Mouse (Mus musculus): ENCODE measurements around the gene Hdac9. TPM values are rescaled to one million over a fixed set of nuclear protein-coding genes. Genes with fewer than 3 reads are reported as not detected.

The Hdac9 gene
- polyA plus RNA-seq, 1 experiment from 2014 or later: 13.1 TPM

DNA sequence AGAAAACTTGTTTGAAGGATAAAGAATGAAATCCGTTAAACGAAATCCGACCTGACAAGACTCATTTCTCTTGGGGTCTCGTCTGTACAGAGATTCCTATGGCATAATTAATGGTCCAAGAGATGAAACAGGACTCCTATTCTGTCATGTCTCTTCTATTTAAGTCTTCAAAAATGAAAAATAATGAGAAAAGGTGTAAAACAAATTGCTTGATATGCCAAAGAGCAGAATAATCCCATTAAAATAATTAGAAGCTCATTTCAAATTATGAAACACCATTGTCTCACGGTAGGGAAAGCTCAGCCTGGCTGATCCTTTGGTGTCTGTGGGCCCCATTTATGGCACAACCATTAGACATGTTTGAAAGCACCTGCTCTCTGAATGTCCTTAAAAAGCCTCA is 142.8 kb downstream of the Hdac9 start:
- no peaks in the 10 kb centered on the region for H3K4me1 ChIP-seq
- H3K27me3 ChIP-seq: no peaks in the 10 kb centered on the region
- H3K36me3 ChIP-seq: no peaks in the 10 kb centered on the region
- no peaks in the 10 kb centered on the region for H3K9me3 ChIP-seq
- 26% methylated on average over 5 of the region's 5 CpGs for WGBS
- H3K9ac ChIP-seq (replicated peaks): no peak overlapping the region
- ATAC-seq (replicated peaks): no peak
- H3K4me2 ChIP-seq (replicated peaks): no peak overlapping the region
- H3K27ac ChIP-seq (replicated peaks): no peak overlapping the region
- no peak overlapping the region for H3K4me3 ChIP-seq

DNA sequence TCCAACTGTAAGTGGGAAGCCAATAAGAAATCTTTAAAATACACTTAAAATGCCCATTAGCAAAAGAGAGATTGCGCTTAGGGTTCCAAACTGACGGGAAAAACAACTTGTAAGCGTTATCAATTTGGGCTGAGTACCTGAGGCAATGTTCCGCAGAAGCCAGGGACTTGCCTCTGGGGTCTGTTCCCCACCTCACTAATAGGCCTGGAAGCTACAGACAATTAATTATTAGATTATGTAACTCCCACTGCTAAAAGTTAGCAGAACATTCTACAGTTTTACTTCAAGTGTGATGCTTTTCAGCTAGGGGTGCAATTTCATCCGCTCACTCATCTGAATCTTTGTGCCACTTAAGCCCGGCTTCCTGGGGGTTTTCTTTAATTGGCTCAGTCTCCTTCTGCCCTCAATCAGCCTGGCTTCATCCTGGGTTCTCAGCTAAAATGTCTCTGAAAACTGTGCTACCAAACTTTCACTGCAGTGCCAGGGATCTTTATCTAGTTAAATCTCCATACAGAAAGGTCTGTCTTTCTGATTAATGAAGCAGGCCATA is 149.6 kb downstream of the Hdac9 start:
- Histone ChIP-seq H3K4me3 (no peak overlapping the region), H3K9me3 (no peaks in the 10 kb centered on the region), H3K27me3 (no peaks in the 10 kb centered on the region), H3K9ac (replicated peaks) (no peak overlapping the region), H3K27ac (replicated peaks) (no peak overlapping the region), H3K4me1 (no peaks in the 10 kb centered on the region), H3K4me2 (replicated peaks) (no peak overlapping the region), H3K36me3 (no peaks in the 10 kb centered on the region)
- whole genome bisulfite sequencing: 58% methylated on average over 6 of the region's 6 CpGs
- ATAC-seq (replicated peaks): no peak

DNA sequence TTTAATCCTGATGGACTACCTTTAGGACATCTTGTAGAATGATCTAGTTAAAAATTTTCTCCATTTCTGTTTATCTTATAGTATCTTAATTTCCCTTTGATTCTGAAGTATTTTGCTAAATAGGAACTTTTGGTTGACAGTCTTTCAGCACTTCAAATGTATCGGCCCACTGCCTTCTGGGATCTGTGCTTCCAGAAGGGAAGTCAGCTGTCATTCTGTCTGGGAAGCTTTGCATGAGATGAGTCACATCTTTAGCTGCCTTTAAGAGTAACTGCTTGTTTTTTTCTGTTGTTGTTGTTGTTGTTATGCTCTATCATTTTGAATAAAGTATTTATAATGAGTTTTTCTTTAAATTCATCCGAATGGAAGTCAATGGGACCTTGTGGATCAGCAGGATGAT is 169.6 kb downstream of the Hdac9 start:
- 86% methylated on average over 2 of the region's 2 CpGs for WGBS
- no peak overlapping the region for H3K27ac ChIP-seq (replicated peaks)
- H3K4me2 ChIP-seq (replicated peaks): no peak overlapping the region
- no peaks in the 10 kb centered on the region for H3K27me3 ChIP-seq
- no peak overlapping the region for H3K9ac ChIP-seq (replicated peaks)
- ATAC-seq (replicated peaks): no peak
- H3K9me3 ChIP-seq: no peaks in the 10 kb centered on the region
- H3K4me3 ChIP-seq: no peak overlapping the region
- H3K4me1 ChIP-seq: no peaks in the 10 kb centered on the region
- no peaks in the 10 kb centered on the region for H3K36me3 ChIP-seq

DNA sequence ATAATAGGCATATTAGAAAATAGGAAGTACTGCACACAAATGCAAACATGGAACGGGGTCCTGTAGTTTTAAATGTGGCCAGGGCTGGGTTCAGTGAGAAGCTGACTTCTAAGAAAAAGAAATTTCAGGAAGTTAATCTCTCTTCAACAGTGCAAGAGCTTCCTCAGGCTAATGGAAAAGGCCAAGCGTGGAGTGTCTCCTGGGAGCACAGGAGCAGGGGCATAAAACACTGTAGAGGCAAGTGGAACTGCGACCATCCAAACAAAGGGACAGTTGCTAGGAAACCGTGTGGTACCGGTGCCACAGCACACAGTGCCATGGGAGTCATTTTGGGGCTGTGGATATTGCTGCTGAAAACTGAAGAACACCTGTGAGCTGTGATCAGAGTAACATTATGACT is 191.7 kb downstream of the Hdac9 start:
- WGBS: 63% methylated on average over 5 of the region's 5 CpGs

DNA sequence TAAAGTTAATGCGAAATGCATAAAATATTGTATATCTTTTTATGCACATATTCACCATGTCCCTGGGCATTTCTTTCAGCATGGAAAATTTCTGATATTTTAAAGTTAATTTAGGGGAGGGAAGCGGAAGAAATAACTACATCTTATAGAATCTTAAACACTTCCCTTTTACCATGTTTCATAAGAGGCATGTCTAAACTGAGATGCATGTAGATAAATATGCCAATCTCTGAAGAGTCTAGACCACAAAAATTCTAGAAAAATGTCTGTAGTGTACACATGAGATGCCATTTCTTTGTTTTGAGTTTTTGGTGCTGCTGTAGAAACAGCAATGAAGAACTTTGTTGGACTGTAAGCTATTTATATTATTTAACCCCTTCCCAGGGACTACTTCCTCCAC is 192.6 kb downstream of the Hdac9 start:
- Histone ChIP-seq H3K4me2 (replicated peaks) (no peak overlapping the region), H3K27me3 (no peaks in the 10 kb centered on the region), H3K9me3 (no peaks in the 10 kb centered on the region), H3K27ac (replicated peaks) (no peak overlapping the region), H3K4me1 (no peaks in the 10 kb centered on the region), H3K36me3 (no peaks in the 10 kb centered on the region), H3K4me3 (no peak overlapping the region), H3K9ac (replicated peaks) (no peak overlapping the region)
- 94% methylated on average over 2 of the region's 2 CpGs for WGBS
- ATAC-seq (replicated peaks): no peak

More for the DNA sequence above, 191.7 kb downstream of the Hdac9 start:
- Histone ChIP-seq H3K4me1 (no peaks in the 10 kb centered on the region), H3K9me3 (no peaks in the 10 kb centered on the region), H3K27me3 (no peaks in the 10 kb centered on the region), H3K27ac (replicated peaks) (no peak overlapping the region), H3K4me3 (no peak overlapping the region), H3K4me2 (replicated peaks) (no peak overlapping the region), H3K36me3 (no peaks in the 10 kb centered on the region), H3K9ac (replicated peaks) (no peak overlapping the region)
- ATAC-seq (replicated peaks): no peak

DNA sequence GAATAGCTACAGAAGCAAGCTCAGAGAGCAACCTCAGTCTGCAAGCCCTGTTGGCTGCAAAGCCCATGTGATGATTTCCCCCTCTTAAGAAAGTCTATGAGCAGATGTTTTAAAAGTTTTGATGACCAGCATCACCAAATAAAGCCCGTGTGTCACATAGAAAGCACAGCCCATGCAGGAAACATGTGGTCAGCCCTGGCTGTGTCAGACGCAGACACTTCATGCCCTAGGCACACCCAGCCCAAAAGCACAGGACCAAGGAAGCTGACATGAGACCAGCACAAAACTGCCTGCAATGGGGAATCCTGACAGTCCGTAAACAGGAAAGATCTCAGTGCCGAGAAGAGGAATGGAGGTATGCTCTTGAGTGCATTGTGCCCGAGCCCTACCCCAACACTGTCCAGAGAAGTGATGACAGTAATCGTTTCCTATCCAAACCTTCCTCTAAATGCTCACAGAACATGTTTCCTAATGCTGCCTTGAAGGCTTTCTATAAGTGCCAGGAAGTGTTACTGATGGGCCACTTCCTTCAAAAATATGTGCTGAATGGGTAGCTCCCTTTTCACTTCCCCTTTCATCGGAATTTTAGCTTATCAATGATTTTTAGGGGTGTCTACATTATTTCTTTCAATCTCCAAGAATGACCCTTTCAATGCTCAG is 193.9 kb downstream of the Hdac9 start:
- ATAC-seq (replicated peaks): no peak
- Histone ChIP-seq H3K27ac (replicated peaks) (no peak overlapping the region), H3K9ac (replicated peaks) (no peak overlapping the region), H3K27me3 (no peaks in the 10 kb centered on the region), H3K36me3 (no peaks in the 10 kb centered on the region), H3K9me3 (no peaks in the 10 kb centered on the region), H3K4me3 (no peak overlapping the region), H3K4me2 (replicated peaks) (no peak overlapping the region), H3K4me1 (no peaks in the 10 kb centered on the region)
- 88% methylated on average over 7 of the region's 7 CpGs for WGBS

DNA sequence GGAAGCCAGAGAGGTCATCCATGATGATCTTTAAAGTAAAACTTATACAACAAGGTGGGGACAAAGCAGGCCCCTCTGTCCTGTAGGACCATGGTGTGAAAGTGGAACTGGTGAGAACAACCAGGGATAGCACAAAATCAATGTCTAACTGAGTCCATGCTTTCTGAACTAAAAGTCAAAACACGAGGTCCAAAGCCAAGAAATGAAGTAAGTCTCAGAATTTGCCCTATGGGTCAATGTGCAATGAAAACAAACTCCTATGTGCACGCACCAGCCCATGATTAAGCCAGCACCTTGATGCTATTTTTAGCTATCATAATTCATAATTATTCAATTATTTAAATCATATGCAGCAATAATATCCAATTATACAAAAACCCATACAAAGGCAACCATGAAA is 196.0 kb downstream of the Hdac9 start:
- no peak overlapping the region for H3K4me3 ChIP-seq
- WGBS: 71% methylated on average over 2 of the region's 2 CpGs
- no peak overlapping the region for H3K4me2 ChIP-seq (replicated peaks)
- no peak overlapping the region for H3K9ac ChIP-seq (replicated peaks)
- no peaks in the 10 kb centered on the region for H3K27me3 ChIP-seq
- no peaks in the 10 kb centered on the region for H3K9me3 ChIP-seq
- no peaks in the 10 kb centered on the region for H3K36me3 ChIP-seq
- ATAC-seq (replicated peaks): no peak
- no peaks in the 10 kb centered on the region for H3K4me1 ChIP-seq
- H3K27ac ChIP-seq (replicated peaks): no peak overlapping the region

DNA sequence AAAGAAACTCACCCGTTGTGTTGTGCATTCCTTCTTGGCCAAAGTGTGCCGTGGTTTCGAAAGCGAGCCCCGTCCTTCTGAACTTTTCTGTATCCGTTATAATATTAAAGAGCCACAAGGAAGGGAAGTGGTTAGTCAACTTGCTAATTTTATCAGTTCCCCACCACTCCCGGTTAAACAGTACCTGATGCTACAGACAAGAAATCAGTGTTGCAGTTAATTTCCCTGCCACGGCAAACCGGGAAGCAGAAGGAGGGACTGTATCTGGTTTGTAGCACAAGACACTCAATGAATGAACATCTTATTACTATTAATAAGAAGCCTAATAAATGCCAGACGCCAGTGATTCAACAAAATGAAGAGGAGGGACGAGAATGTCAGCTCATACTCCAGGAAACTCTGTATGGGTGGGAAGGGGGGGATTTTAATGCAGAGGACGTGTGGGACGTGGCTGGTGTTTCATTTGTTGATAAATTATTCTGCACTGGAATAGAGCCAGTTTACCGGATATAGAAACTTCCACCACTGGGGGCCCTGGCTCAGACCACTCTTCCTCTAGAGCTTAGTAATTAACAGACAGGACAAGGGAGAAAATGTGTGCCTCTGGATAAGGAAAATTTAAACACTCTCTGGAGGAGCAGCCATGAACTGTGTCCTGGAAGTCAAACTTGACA is 202.5 kb downstream of the Hdac9 start:
- H3K9me3 ChIP-seq: no peaks in the 10 kb centered on the region
- H3K36me3 ChIP-seq: no peaks in the 10 kb centered on the region
- H3K4me3 ChIP-seq: peak overlapping the region; percentile 11; the same call in 1 of the 2 replicates
- ATAC-seq (replicated peaks): peak; percentile 63
- peak overlapping the region; percentile 31 for H3K4me2 ChIP-seq (replicated peaks)
- 43% methylated on average over 14 of the region's 14 CpGs for WGBS
- no peak overlapping the region for H3K9ac ChIP-seq (replicated peaks)
- H3K27ac ChIP-seq (replicated peaks): no peak overlapping the region
- peaks cover 12% of the 10 kb centered on the region; the same call in 1 of the 2 replicates for H3K4me1 ChIP-seq
- no peaks in the 10 kb centered on the region for H3K27me3 ChIP-seq

DNA sequence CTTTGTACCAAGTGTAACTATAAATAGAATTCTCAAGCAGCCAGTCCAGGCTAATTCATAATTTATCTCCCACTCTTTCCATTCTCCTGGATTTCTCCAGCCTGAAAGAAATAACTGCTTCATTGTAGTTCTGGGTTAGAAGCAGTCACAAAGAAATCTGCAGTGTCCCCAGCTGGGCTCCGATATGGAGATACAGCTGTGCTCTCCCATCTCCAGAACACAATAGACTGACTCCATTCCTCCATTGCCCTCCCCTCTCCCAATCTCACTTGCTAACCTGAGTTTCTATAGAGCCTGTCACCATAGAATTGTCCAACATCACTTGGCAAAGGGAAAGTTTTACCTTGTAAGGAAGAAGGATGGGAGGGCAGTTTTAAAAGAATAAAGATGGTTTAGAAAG is 218.9 kb downstream of the Hdac9 start:
- Histone ChIP-seq H3K36me3 (no peaks in the 10 kb centered on the region), H3K4me3 (no peak overlapping the region), H3K9me3 (no peaks in the 10 kb centered on the region), H3K27me3 (no peaks in the 10 kb centered on the region), H3K4me2 (replicated peaks) (no peak overlapping the region), H3K9ac (replicated peaks) (no peak overlapping the region), H3K27ac (replicated peaks) (no peak overlapping the region), H3K4me1 (no peaks in the 10 kb centered on the region)
- no peak for ATAC-seq (replicated peaks)
- 37% methylated on average over 1 of the region's 1 CpGs for WGBS

DNA sequence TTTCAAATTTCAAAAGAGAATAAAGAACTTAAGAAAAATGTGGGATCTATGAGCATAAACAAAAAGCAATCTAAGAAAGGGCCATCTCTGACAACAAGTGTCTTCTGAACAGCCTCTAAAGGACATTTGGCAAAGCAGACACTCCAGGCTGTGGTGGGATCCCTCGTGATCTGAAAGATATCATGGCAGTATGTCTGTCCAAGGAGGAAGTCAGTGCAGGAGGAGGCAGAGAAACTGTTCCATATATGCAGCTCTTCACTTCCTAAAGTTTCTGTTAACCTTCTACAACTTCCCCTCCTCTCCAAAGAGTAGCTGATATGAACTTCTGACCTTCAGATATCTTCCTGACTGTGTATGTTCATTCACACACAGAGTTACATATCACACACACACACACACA is 220.2 kb downstream of the Hdac9 start:
- Histone ChIP-seq H3K36me3 (no peaks in the 10 kb centered on the region), H3K27ac (replicated peaks) (no peak overlapping the region), H3K4me2 (replicated peaks) (no peak overlapping the region), H3K9ac (replicated peaks) (no peak overlapping the region), H3K27me3 (no peaks in the 10 kb centered on the region), H3K9me3 (no peaks in the 10 kb centered on the region), H3K4me3 (no peak overlapping the region), H3K4me1 (no peaks in the 10 kb centered on the region)
- 89% methylated on average over 1 of the region's 1 CpGs for WGBS
- ATAC-seq (replicated peaks): no peak

DNA sequence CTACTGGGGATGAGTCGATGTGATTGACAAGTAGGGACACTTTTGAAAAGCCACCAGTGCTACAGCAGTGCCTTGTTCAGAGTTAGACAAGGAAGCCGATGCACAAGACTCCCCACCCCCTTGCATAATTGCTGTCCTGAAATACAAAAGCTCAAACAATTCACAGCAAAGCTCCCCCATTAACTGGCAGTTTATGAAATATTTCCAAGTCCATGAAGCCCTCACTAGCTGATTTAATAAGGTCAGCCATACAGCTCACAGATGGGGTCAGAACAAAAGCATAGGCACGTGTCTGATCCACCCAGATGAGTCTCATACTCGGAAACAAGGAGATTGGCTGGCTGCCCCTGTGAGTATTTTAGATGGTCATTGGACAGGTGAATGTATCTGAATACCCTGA is 228.0 kb downstream of the Hdac9 start:
- H3K9me3 ChIP-seq: no peaks in the 10 kb centered on the region
- no peak overlapping the region for H3K27ac ChIP-seq (replicated peaks)
- no peak overlapping the region for H3K9ac ChIP-seq (replicated peaks)
- H3K36me3 ChIP-seq: no peaks in the 10 kb centered on the region
- no peak overlapping the region for H3K4me3 ChIP-seq
- no peaks in the 10 kb centered on the region; the same call in 1 of the 2 replicates for H3K4me1 ChIP-seq
- H3K27me3 ChIP-seq: no peaks in the 10 kb centered on the region
- whole genome bisulfite sequencing: 39% methylated on average over 4 of the region's 4 CpGs
- ATAC-seq (replicated peaks): no peak
- H3K4me2 ChIP-seq (replicated peaks): no peak overlapping the region

DNA sequence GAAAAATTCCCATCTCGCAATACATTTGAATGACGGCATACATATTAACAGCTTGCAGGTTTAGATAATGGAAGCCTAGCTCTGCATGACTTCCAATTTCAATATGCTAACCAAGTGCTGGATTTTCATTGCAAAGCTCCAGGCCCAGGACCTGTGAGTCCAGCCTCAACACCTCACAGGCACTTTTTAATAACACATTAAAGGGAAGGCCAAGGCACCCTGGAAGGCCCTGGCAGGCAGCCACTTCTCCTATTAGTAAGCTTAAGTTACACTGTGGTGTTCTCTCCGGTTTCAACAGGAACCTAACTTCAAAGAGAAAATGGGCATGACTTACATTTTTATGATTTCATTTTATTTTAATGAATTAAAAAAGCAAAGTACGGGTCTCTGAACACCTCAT is 233.5 kb downstream of the Hdac9 start:
- 0 out of 2 replicates have a peak, but pooled peaks have one; percentile 38 for ATAC-seq (replicated peaks)
- Histone ChIP-seq H3K36me3 (no peaks in the 10 kb centered on the region), H3K4me3 (no peak overlapping the region), H3K27me3 (no peaks in the 10 kb centered on the region), H3K9ac (replicated peaks) (no peak overlapping the region), H3K9me3 (no peaks in the 10 kb centered on the region), H3K27ac (replicated peaks) (no peak overlapping the region), H3K4me1 (no peaks in the 10 kb centered on the region), H3K4me2 (replicated peaks) (no peak overlapping the region)
- WGBS: 46% methylated on average over 4 of the region's 4 CpGs

Measured in forebrain, embryonic 15.5 days (tissue).